Mouse (Mus musculus) frontal cortex, postnatal 36 days (tissue): ENCODE measurements around the gene Glipr1l3.
A peak's percentile ranks its signal among the peaks of the same experiment; 100 is the strongest.
"Not testable (repeated sequence)": the region's sequence is repeated elsewhere in the genome, so short reads cannot be mapped to it uniquely, and the experiment has no call there.

ENCODE experiments used
- DNase-seq, 2 experiments: peaks; one replicate each; pipeline ENCODE4 v3.0.0; 2022; ENCODE audit warnings: low spot score in 2 of 2

Gene Glipr1l3

GRCm38 (mm10) chr10:112159882-112160560 is at the start of gene Glipr1l3:
TSS of gene Glipr1l3 (minus strand) at chr10:112160327.
- DNase-seq, result peak; percentile 88 to 91

DNA sequence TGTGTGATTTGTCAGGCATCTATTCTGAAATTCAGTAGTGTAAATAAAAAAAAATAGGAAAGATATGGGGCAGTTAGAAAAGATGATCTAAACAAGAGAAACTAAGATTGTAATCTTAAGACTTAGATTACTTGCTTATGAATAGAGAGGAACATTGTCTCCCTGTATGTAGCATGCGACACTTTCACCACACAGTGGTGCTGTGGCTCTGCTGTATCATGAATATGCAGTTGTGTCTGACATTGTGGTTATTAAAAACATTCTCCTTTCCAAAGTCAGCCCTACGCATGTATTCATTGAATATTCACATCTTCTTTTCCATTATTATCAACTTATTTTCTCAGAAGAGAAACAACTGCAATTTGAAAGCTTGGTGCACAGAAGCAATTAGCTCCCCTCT is 43.3 kb upstream of the Glipr1l3 start:
- DNase-seq, result peak; percentile 19 to 61

DNA sequence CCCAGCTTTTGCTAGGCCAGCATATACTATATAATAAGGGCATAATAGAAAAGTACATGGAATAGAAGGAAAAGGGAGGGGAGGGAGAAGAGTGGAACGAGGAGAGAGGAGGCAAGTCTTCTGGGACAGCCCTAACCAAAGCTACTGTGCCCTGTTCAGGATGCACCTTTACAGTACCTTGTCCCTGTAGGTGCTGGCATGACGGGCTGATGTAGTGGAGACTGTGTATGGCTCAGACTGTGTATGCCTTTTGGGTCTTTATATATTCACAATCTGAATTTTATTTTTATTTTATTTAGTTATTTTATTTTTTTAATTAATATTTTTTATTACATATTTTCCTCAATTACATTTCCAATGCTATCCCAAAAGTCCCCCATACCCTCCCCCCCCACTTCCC is 33.8 kb upstream of the Glipr1l3 start:
- not testable (repeated sequence) for DNase-seq

DNA sequence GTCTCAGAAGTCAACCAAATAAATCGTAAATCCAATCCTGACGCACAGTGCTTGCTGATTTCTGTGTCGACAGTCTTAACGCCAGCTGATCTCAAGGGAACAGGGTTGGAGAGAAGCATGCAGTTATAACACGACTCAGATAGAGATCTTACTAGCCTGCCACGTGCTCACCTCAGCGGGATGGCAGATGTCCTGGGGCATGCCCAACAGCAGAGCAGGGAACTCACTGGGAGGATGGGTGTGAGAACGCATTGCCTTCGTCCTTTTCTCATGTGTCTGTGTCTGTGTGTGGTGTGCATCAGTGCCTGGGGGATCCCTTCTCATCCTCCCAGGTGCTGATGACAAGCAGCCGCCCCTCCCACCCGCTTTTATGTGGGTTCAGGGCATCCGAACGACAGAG is 16.9 kb upstream of the Glipr1l3 start:
- not testable (repeated sequence) for DNase-seq

DNA sequence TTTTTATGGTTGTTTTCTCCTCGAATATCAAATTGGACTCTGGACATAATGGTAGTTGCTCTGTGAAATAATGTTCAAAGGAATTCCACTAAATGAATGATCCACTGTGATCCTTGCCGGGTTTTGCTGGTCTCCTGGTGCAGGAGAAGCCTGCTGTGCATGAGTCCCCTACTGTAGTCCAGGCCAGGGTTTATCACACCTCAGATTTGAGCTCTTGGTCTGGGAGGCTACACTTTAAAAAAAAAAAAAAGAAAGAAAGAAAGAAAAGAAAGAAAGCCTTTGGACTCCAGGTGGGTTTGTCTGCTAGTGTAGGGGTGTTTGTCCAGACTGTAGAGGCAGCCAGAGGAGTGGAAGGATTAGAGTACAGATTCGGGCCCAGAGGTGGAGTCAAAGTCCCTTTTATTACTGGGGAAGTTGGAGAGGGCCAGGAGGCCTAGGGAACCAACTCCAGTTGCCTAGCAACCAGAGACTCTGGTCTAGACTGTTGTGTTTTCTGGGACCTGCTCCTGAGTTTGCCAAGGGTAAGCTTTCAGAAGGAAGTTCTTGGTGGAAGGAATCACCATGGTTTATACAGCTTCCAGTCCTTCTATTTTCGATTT is 3.1 kb upstream of the Glipr1l3 start, which contains the start of gene Caps2:
TSS of gene Caps2 (plus strand) at position 454 of the 599 bp plus-strand sequence.
- no peak for DNase-seq

GRCm38 (mm10) chr10:112139834-112140233 is 20.3 kb downstream of the Glipr1l3 start:
- no peak for DNase-seq

DNA sequence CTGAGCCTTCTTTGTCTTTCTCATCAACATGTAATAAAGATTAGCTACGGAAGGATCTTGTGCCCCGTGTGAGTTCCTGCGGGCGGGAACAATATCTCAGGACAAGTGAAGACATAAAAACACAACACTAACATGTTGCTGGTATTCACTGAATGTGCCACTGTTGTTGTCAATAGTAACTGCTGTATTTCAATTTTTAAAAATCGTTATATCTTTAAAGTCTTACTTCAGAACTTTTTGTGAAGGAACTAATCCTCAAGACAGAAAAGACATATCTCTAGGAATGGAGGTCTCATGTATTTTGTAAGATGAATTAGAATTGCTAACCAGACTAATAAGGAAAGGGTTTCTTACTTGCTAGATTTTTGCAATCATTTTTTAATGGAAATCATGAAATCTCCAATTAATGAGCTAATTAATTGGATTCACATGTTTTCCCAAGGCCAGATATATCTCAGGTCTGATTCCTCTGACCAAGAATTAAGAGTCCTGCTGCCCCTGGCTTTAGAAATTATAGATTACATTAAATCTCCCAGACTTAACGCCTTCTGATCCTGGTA is 21.2 kb downstream of the Glipr1l3 start:
- no peak for DNase-seq

GRCm38 (mm10) chr10:112138050-112138870 is 21.9 kb downstream of the Glipr1l3 start:
- peak; percentile 37 to 41 for DNase-seq

DNA sequence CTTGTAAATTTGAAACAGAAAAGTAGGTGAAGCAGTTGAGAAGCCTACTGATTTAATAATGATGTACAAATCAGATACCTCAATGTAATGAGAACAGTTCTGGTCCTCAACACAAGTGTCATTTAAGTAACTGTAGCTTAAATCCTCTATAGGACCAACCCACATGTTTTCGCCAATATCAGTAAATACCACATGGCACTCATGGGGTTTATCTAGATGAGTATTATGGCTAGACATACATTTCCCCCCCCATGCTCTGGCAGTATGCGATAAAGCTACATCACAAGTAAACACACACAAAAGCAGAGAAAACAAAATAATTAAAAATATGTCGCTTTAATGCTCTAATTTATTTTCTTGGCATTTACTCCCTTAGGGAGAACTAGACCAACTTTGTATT is 27.9 kb downstream of the Glipr1l3 start:
- DNase-seq, result no peak

DNA sequence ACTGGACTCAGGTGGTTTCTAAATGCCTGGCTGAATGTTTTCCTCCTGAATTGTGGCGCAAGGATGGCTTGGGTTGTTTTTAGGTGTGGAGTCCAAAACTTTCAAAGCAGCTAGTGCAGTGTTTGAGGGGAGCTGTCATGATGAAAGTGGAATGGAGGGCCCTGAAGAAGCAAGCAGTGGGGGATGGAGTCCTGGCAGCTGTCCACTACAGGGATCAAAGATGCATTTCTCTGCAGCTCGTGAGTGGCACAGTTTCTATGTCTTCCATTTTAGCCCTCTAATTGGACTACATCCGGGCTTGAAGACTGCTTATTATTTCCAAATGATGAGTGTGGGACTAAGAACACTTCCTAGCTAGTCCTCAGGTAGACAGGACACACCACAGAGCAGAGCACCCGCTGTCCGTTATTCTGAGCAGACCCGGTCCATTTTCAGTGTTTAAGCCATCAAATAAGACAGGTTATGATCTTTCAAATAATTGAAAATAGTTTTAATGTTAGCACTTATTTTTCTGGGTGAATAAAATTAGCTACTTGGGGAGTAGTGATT is 32.4 kb downstream of the Glipr1l3 start:
- not testable (repeated sequence) for DNase-seq

- not testable (repeated sequence) for DNase-seq
These were observed 35.0 kb downstream of the Glipr1l3 start for GRCm38 (mm10) chr10:112125090-112125489.

GRCm38 (mm10) chr10:112110401-112110800 is 49.7 kb downstream of the Glipr1l3 start:
- DNase-seq, result no peak

DNA sequence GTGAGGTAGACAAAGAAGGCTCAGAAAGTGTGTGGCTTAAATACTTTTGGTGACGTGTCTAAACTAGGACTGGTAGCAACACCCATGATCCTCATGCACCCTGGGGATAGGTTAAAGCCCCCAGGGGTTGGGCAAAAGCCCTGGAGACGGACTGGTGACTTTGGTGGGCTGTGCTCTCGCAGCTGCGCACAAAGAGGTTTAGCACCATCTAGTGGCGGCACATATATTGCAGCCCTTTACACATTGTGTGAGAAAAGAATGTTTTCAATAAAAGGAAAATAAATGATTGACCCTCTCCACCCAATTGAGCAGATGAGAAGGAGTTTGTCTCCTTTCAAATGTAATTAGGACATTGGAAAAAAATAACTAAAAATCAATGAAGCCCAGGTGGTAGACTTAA is 54.3 kb downstream of the Glipr1l3 start:
- DNase-seq, result peak; percentile 54 to 70
